Mouse (Mus musculus) A20 (cell line): ENCODE results near the gene Iqsec1.

Experiments used
- DNase-seq: peaks from one replicate; pipeline ENCODE4 v3.0.0-alpha.2; 2011; ENCODE audit warnings: low read depth, low spot score

The Iqsec1 gene

DNA sequence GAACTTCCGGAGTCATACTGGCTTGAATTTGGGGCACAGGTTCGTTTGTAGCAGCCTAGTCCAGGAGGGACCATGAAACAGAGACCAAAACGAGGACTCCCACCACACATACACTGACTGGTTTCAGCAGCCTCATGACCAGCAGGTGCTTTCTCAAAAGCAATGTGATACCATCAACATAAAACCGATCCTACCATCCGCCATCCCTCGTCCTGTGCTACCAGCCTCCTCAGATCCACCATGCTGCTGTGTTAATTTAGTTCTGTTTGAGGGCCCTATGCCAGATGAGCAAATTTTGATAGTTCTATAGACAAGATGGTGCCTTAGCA is 232.9 kb downstream of the Iqsec1 start:
- DNase-seq = no peak

- peak; percentile 26 for DNase-seq
Observed at GRCm38 (mm10) chr6:90754927-90755612, 233.4 kb downstream of the Iqsec1 start.

GRCm38 (mm10) chr6:90754093-90754492 is 234.4 kb downstream of the Iqsec1 start:
- DNase-seq = no peak

DNA sequence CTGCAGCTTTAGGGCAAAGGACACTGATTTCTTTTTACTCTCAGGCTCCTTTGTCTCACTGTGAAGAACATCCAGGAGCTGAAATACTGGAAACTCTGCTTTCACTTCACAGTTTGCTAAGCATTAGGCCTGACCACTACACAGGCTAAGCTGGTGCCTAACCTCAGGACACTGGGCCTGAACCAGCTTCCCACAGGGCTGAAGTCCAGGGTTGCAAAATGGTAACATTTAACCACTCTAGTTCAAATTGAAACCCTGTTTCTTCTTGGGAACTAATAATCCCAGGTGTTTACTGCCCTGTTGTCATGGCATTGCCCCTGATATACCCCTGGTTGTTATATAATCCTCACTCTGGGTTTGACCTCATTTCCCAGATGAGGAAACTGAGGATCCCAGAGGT is 234.8 kb downstream of the Iqsec1 start:
- DNase-seq = no peak

GRCm38 (mm10) chr6:90751624-90752023 is 236.9 kb downstream of the Iqsec1 start:
- peak; percentile 90 for DNase-seq

DNA sequence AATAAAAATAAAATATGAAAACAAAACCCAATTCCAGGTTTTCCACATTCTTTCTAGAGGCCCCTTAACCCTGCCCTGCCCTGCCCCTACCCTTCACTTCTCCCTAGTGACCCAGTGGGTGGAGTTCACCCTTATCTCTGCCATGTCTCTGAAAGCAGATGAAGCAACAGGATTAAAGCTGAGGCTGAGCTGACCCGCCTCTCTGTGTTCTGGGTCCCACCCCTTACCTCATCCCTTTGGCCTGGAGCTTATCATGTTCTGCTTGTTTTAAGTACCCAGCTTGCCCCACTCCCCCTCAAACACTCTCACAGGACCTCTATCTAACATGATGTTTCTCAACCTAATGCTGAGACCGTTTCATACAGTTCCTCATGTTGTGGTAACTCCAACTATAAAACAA is 238.4 kb downstream of the Iqsec1 start:
- peak; percentile 34 for DNase-seq

DNA sequence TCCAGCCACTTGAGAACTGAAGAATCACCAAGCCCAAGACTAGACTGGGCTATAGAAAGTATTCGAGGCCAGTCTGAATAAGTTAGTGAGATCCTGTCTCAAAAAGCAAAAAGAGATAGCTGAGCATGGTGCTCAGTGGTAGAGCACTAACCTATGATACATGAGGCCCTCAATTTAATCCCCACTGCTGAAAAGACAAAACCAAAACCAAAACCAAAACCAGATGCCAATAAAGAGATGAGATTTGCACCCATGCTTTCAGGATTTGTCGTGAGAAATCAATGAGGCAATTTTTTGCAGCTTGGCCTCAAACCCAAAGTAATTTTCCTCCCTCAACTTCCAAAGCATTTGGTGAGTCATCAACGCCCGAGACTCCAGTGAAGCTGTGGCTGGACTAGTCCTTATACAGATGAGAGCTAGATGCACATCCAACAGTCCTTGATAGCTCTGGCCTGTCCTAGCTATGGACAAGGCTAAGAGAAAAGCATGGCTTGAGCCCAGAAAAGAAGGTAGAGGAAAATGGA is 239.0 kb downstream of the Iqsec1 start:
- DNase-seq = no peak

DNA sequence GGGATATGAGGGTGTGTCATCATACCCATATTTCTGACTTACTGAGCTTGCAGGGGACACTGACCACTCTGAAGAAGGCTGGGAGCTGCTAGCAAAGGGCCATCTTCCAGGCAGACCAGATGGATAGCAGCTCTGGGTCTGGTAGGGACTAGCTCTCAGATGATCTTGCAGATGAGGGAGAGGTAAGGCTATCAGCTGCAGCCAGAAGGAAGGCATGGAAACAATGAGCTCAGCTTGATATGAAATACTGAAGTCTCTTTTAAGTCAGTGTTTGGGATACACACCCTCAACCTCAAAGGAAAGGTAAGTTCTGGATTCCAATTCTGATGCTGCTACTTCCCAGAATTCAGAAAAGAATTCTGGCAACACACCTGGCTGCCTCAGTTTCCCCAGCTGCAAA is 239.5 kb downstream of the Iqsec1 start:
- DNase-seq = no peak

DNA sequence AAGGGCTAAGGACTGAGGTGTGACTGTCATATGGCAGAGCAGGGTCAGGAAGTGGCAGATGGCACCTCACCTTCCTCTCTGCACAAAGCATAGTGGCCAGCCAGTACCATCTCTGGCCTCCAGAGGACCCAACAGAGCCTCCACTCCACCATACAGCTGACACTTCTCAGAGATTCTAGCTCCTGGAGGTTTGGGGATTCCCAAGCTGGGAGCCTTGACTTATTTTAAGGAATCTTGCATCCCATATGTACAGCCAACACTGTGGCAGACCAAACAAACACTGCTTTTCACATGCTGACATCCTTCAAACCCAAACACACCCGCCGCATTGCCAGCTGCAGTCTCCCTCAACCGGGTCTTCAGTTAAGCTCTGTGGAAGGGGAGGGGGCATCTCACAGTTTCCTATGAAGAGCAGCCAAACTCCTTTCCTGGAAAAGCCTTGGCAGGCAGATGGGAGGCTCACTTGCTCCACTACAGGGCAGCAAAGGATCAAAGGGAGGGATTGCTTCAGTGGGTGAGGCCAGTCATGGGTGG is 242.1 kb downstream of the Iqsec1 start:
- DNase-seq = peak; percentile 33

- DNase-seq = no peak
Observed at GRCm38 (mm10) chr6:90745401-90746198, 242.9 kb downstream of the Iqsec1 start.

DNA sequence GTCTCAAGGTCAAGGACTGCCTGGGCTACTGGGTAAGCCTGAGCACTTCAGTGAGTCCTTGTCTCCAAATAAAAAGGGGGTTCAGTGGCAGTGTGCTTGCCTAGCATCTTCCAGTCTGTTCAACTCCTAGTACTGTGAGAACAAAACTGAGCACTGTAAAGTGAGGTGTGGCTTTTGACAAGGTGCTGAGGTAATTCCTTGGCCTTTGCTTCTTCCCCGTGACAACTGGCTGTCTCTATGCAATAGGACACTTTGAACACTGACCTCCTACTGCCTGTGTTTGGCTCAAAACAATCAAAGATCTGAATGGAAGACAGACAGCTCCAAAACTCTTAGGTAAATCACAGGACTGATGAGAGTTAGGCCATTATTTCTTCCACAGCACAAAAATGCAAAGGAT is 246.0 kb downstream of the Iqsec1 start:
- DNase-seq = no peak

- DNase-seq = no peak
Observed at GRCm38 (mm10) chr6:90741717-90742116, 246.8 kb downstream of the Iqsec1 start.

- DNase-seq = no peak
Observed at GRCm38 (mm10) chr6:90741056-90741420, 247.4 kb downstream of the Iqsec1 start.

DNA sequence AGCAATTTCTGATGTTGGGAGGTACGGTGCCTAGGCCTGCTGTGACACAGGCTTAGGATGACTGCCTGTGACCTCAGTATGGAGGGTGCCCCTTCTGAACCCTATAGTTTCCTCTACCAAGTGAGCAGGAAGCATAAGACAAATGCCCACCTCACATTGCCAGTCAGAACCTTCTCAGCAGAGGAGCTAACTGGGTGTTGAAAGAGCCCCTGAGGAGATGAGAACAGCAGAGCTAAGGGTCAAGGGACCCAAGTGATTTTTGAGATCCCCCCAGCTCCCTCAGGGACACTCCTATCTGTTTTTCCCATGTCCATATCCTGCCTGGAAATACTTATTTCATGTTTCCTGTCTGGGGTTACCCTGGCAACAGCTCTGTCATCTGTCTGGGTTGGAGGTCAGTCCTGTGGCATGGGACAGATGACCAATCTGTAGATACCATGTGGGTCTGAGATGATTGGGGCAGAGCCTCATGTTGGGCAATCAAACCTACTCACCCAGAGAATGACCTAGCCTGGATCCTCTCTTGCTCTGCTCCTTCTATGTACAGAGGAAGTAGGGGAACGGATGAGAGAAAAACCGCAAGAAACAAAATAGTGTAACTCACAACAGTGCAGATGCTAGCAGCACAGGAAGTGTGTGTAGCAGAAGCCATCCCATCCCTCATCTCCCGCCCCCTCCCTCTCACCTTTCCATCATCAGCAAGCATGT is 248.0 kb downstream of the Iqsec1 start:
- DNase-seq = no peak

GRCm38 (mm10) chr6:90737376-90737775 is 251.1 kb downstream of the Iqsec1 start:
- peak; percentile 79 for DNase-seq

- DNase-seq = no peak
Observed at GRCm38 (mm10) chr6:90736691-90737245, 251.7 kb downstream of the Iqsec1 start.

DNA sequence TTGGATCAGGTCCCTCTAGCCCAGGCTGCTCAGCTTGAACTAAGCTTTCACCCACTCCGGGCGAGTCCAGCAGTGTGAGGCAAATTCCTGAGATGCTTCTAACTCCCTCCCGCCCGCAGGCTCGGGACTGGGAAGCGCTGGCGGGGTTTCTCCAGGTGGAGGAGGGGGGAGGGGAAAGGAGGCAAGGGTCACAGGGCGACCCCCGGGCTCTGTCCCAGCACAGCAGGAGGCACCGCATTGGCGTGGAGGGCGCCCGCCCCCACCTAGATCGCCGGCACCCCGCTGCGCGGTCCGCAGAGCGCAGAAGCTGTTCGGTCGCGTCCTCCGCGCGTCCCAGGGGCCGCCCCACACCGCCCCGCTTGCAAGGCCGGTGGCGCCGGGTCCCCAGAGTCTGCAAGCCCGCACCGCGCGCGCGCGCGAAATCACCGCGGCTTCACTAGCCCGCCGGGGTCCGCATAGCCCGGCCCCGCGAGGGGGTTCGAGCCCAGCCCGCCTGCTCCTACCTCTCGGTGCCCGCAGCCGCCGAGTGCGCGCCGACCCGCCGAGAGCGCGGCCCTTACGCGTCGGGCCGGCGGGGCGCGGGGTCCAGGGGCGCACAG is 252.3 kb downstream of the Iqsec1 start:
- no peak for DNase-seq

GRCm38 (mm10) chr6:90735396-90736036 is 253.0 kb downstream of the Iqsec1 start:
- DNase-seq = no peak

- no peak for DNase-seq
Observed at GRCm38 (mm10) chr6:90734806-90735205, 253.7 kb downstream of the Iqsec1 start.

DNA sequence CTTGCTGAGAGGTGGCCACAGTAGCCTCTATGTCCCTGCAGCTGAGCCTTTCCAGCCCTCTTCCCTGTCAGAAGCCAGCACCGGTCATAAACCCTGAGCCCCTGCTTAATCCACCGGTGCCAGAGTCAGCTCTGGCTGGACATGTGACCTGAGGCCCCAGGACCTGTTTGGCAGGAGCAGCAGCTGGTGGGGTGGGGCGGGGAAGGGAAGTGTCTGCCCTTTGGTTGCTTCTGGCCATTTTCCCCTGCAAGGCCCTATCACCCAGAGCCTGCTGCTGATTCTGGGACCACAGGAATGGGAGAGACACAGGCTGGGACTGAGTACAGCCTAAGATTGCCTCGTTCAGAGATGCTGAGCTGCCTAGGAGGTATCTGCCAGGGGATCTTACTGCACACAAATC is 257.2 kb downstream of the Iqsec1 start:
- no peak for DNase-seq

DNA sequence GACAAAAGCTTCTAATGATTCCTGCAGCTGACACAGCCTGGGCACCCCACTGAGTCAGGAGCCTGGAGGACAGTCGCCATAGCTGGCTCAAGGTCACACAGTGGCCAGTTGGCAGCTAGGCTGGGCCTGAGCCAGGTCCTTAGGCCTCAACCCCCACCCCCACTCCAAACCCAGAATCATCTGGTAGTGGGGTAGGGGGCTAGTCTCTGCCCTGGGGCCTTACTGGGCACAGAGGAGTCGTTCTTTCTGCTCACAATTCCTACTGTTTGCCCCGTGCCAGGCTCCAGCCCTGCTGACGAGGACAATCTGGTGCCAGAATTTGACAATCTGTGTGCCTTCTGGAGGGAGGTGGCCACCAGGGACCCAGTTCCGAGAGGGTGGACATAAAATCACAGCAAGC is 258.7 kb downstream of the Iqsec1 start:
- no peak for DNase-seq
